Mouse (Mus musculus): ENCODE measurements around the gene Nmur1. TPM values are rescaled to one million over a fixed set of nuclear protein-coding genes. Genes with fewer than 3 reads are reported as not detected.
A peak's percentile ranks its signal among the peaks of the same experiment; 100 is the strongest.

Nmur1 gene
- polyA plus RNA-seq, 1 experiment from 2014 or later = 0.46 TPM

Small RNAs within 50 kb of the gene (microRNA-seq; reads per million reads assigned to microRNA genes)
- 99.7 reads per million, percentile 47 among the genes with 10 or more reads in this experiment for gene mmu-mir-3535

Other genes with a start within 250 kb of the Nmur1 start
- 5.3 and 6.7 TPM in 2 replicates for gene B3gnt7, start 123.4 kb downstream of the Nmur1 start, polyA plus RNA-seq (2015; fragmentation: Nextera tagmentation; extraction: Ambion mirVana)
- 355 and 416 TPM in 2 replicates for gene Ncl, start 66.8 kb downstream of the Nmur1 start, polyA plus RNA-seq (2015; fragmentation: Nextera tagmentation; extraction: Ambion mirVana)
- gene Tex44, start 101 bp upstream of the Nmur1 start, polyA plus RNA-seq (2015; fragmentation: Nextera tagmentation; extraction: Ambion mirVana) = not detected in 2 replicates
- 1,684 and 1,813 TPM in 2 replicates for gene Ptma, start 100.5 kb upstream of the Nmur1 start, polyA plus RNA-seq (2015; fragmentation: Nextera tagmentation; extraction: Ambion mirVana)
- gene Pde6d, start 156.4 kb upstream of the Nmur1 start, polyA plus RNA-seq (2015; fragmentation: Nextera tagmentation; extraction: Ambion mirVana) = 35.1 and 35.2 TPM in 2 replicates
- gene Cops7b, start 156.7 kb upstream of the Nmur1 start, polyA plus RNA-seq (2015; fragmentation: Nextera tagmentation; extraction: Ambion mirVana) = 31.5 and 35.1 TPM in 2 replicates
- gene Nppc, start 244.3 kb upstream of the Nmur1 start, polyA plus RNA-seq (2015; fragmentation: Nextera tagmentation; extraction: Ambion mirVana) = 0.34 and 0.72 TPM in 2 replicates

Measured in intestine, embryonic 16.5 days (tissue).